Mouse (Mus musculus): ENCODE results near the gene Ube2j1.
"Not testable (repeated sequence)": the region's sequence is repeated elsewhere in the genome, so short reads cannot be mapped to it uniquely, and the experiment has no call there.

The Ube2j1 gene

DNA sequence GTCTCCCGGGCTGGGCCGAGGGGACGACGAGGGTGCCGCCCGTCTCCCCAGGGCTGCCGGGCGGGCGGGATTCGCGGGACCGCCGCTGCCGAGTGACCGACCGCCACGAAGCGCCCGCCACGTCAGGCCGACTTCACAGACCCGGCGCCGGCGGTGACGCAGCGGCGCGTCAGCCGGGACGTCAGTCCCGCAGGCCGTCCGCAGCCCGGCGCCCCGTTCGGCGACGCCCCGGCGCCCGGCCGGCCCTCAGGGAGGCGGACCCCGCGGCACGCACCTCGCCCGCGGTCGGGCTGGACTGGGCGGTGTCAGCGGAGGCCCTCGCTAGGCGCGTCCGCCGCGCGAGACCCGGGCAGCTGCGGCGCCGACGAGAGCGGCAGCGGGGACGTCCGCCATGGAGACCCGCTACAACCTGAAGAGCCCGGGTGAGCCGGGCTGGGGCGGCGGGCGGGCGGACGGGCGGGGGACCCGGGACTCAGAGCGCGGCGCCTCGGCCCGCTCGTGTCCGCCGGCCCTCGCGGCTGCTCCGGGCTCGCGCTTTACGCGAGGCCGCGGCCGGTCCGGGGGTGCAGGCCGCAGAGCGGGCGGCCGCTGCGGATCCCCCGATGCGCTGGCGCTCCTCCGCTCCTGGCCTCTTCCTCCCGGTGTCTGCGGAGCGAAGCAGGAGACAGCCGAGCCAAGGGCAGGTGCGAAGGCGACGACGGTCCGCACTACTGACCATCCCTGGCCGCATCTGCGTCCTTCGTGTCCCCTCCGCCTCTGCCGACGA, at the start of gene Ube2j1:
Ube2j1 (plus strand) TSS at position 222 of the 766 bp plus-strand sequence.
- peak; percentile 91 for DNase-seq

GRCm38 (mm10) chr4:32981617-32982016, 49.6 kb upstream of the Ube2j1 start:
- no peak for DNase-seq

DNA sequence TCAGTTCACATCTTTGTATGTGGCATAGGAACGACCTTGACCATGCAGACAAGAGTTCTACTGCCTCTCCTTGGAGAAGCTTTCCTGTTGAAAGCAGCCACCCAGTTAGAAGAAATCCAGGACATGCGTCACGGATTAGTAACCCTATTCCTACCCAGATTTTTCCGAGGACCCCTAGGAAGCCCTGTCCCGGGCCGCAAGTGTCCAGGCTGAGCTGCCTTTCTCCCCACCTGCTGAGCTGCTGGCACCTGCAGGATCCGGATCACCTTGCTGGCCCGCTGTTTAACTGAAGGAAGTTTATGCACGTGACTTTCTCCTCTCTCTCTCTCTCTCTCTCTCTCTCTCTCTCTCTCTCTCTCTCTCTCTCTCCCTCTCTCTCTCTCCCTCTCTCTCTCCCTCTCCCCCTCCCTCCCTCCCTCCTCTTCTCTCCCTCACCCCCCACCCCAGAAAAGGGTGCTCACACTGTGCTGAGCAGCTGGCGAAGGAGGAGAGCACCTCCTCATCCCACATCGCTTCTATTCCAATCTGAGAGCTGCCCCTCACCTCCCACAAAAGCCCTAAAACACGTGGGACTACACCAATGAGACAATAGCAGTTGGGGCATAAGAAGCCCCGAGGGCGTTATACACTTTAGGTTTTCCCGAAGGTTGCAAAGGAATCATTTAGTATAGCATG, 49.0 kb upstream of the Ube2j1 start:
- peak; percentile 22 for DNase-seq

GRCm38 (mm10) chr4:32982716-32983175, 48.5 kb upstream of the Ube2j1 start, which contains the start of gene Rragd:
TSS of gene Rragd (plus strand) at chr4:32983037.
- peak; percentile 24 for DNase-seq

GRCm38 (mm10) chr4:32983176-32984155, 47.8 kb upstream of the Ube2j1 start:
- peak; percentile 63 for DNase-seq

GRCm38 (mm10) chr4:32984242-32984641, 47.0 kb upstream of the Ube2j1 start:
- DNase-seq = no peak

DNA sequence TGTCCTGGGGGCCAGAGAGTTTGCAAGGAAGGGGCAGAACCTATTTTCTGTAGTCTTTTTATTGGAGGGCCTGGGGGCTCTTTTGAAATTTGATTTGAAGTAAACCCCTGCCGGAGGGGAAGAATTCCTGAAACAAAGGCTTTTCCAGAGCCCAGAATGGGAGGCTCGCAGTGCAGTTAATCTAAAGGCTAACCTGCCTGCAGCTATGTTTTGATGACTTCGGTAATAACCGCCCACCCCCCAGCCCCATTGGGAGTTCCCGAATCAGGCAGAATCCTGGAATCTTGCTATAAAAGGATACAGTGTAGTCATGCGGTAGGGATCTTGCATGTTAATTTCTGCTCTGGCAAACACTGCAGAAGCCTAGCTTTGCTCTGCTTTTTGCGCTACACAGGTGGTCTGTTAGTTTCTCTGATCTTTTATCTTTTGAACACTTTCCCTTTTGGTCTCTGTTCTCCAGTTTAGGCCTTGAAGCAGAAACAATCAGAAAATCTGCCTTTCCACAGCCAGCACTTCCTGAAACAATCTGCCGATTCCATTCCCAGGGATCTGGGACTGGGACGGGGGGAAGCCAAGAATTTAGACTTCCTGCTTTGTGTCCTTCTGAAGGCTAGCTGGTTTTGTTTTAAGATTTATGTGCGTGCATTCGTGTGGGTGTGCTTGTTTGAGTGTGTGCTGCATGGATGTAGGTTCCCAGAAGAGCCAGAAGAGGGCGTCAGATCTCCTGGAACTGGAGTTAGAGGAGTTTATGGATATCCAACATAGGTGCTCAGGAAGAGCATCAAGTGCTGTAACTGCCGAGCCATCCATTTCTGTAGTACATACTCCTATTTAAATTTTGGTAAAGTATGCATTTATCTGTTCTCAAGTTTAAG, 46.2 kb upstream of the Ube2j1 start:
- no peak for DNase-seq

- DNase-seq = no peak
Measured at GRCm38 (mm10) chr4:32985684-32986083, 45.5 kb upstream of the Ube2j1 start.

DNA sequence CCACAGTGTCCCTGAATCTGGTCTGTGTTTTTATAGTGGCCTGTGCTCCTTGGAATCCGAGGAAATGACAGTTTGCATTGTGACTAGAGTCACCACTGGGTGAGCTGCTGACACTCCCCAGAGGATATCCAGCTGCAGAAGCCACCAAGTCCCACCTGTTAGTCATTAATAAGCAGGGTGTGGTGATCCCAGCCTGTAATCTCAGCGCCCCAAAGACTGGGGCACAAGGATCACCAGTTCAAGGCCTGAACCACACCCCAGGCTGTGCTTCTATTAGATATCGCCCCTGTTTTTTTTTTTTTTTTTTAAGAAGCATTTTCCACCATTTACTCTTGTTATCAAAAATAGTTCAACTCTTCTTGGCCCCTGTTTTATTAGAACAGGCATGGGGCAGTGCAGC, 44.2 kb upstream of the Ube2j1 start:
- DNase-seq = no peak

DNA sequence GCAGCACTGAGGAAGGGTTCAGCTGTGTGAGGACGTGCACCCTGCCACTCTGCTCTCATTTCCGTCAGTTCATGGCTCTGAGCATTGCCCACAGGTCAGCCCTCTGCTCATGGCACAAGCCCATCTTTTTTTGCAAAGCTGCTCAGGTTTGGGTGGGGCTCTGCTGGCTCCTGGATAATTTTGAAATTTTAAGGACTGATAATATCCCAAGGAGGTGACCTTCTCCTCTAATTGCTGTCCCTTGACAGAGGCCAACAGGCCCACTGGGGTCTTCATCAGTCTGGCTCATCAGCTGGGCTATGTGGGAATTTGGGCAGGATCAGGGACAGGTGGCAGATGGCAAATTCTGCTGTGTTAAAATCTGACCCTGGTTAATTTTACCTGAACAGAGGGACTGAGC, 41.9 kb upstream of the Ube2j1 start:
- DNase-seq = no peak

DNA sequence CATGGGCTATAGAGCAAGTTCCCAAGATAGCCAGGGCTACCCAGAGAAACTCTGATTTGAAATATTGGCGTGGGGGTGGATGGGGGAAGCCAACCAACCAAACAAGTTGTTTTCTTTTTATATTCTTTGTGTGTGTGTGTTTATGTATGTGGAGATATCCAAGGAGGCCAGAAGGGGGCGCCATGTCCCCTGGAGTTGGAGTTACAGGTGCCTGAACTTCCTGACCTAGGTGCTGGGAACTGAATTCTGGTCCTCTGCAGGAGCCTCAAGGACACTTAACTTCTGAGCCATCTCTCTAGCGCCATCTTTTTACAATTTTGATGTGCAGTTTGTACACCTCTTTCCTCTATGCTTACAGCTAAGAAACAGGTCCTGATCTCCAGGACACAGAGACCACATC, 37.0 kb upstream of the Ube2j1 start:
- DNase-seq = no peak

GRCm38 (mm10) chr4:32996083-32996482, 35.1 kb upstream of the Ube2j1 start:
- DNase-seq = no peak

- DNase-seq = no peak
Measured at GRCm38 (mm10) chr4:32997571-32997970, 33.6 kb upstream of the Ube2j1 start.

- DNase-seq = no peak
Measured at GRCm38 (mm10) chr4:32998996-32999395, 32.2 kb upstream of the Ube2j1 start.

- DNase-seq = no peak
Measured at GRCm38 (mm10) chr4:33002081-33002480, 29.1 kb upstream of the Ube2j1 start.

- not testable (repeated sequence) for DNase-seq
Measured at GRCm38 (mm10) chr4:33005595-33006470, 25.4 kb upstream of the Ube2j1 start.

GRCm38 (mm10) chr4:33006844-33007243, 24.4 kb upstream of the Ube2j1 start:
- no peak for DNase-seq

DNA sequence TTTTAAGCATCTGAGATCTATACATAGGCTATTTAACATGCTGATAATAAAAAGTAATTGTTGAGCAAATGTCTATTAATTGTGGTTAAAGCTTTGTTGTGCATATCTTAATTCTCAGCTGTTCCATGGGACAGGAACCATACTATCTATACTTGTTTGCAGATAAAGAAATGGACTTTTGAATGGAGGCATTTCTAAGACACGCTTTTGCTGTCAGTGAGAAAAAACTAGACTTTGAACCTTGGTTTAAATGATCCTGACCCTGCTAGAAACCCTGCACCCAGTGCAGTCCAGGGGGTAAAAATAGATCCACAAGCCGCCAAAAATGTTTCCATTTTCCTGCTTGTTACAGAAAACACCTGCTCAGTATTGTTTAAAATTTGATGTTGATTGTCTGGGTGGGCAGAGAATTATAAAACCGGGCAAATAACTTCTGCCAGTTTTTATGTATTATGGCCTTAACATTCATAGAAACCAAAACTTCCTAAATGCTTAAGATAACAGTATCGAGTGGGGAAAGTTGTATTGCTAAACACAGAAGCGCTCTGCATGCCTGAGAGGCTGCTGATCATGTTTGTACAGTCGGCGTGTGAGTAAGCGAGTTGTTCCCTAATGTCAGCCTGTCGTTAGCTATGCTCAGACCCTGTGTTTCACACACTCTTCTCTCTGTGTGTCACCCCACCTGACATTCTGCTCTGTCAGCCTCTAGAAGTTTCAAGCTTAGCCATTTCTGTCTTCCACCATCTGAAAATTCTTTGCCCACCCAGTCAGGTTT, 23.6 kb upstream of the Ube2j1 start:
- DNase-seq = no peak

- no peak for DNase-seq
Measured at GRCm38 (mm10) chr4:33010078-33010477, 21.1 kb upstream of the Ube2j1 start.

DNA sequence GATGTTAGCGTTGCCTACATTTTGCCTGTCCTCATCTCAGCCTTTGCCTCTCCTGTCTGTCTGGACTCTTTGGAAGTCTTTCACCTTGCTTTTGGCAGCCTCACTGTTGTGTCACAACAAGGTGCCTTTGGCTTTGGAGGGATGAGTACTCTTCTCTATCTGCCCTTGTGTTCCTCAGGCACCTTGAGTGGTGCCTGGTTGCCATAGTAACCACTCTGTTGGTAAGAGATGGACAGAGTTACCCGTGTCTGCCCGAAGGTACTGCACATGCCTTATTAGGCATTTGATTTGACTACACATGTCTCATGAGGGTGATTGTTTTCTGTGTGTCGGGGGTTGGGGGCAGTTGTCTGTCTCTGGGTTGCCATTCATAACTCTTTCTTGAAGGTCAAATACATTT, 18.7 kb upstream of the Ube2j1 start:
- DNase-seq = no peak
